Mouse (Mus musculus): ENCODE results near the gene Slc4a2.
A peak's percentile ranks its signal among the peaks of the same experiment; 100 is the strongest.

The Slc4a2 gene

GRCm38 (mm10) chr5:24426556-24427284 lies 3.1 kb downstream of the Slc4a2 start:
- DNase-seq (ENCODE audit: low read depth, low spot score): no peak

DNA sequence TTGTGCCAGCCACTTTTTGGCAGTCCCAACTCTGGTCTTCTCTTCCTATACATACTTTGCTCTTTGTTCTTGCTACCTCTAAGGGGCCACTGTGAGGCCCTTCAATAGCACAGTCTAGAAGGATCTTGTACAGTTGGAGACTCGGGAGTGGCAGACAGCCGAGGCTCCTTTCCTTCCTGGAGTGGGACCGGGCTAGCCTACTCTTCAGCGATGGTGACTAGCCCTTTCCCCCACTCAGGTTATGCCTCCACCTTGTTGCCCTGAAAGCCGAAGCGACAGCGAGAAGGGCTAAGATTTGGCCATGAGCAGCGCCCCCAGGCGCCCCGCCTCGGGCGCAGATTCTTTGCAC lies 3.6 kb downstream of the Slc4a2 start:
- DNase-seq (ENCODE audit: low read depth, low spot score): no peak

- DNase-seq (ENCODE audit: low read depth, low spot score): no peak
Observed at GRCm38 (mm10) chr5:24427981-24428402, 4.4 kb downstream of the Slc4a2 start.

- no peak for DNase-seq (ENCODE audit: low read depth, low spot score)
Observed at GRCm38 (mm10) chr5:24428596-24428995, 5.0 kb downstream of the Slc4a2 start.

DNA sequence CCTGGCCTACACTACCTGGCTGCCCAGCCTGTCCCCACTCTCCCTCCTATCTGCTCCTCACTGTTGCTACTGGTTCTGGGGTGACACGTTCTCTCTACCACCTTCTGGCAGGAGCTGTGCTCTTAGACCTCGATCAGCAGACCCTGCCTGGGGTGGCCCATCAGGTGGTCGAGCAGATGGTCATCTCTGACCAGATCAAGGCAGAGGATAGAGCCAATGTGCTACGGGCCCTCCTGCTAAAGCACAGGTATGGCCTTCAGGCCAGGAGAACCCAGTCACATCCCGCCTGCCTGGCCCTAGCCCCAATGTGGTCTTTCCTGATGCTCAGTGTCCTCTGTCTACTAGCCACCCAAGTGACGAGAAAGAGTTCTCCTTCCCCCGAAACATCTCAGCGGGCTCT lies 10.4 kb downstream of the Slc4a2 start:
- no peak for DNase-seq (ENCODE audit: low read depth, low spot score)

DNA sequence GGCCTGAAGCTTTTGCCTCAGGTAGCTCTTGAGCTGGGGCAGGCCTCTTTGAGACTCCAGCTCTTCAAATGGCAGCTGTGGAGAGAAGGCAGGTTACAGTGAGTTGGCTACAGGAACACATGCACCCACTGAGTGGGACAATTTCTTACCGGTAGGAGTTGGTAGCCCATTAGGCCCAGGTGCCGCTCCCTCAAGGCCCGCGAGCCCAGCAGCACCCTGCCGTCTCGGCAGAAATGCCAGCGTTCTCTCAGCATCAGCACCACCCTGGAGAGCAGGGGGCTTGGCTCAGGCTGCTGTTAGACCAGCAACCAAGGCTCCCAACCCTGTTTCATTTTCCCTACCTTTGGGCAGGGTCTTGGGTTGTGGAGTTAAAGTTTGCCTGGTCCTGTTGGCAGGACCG lies 17.6 kb downstream of the Slc4a2 start:
- no peak for DNase-seq (ENCODE audit: low read depth, low spot score)

DNA sequence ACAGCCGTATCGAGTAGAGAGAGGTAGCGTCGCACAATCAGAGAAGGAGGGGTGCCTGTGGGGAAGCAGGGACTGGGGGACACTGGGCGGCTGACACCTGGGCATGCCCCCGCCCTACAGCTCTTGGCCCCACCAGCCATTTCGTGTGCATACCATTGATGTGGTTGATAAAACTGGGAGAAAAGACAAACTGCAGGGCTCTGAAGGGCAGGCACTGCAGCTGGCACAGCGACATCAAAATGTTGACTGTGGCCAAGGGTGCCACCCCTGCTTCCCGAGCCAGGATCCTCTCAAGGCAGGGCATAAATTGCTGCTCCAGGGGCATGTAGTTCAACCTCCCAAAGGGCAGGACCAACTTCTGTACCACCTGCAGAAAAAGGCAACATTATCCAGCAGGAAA lies 18.4 kb downstream of the Slc4a2 start:
- DNase-seq (ENCODE audit: low read depth, low spot score): no peak

GRCm38 (mm10) chr5:24443204-24443603 lies 19.6 kb downstream of the Slc4a2 start:
- DNase-seq (ENCODE audit: low read depth, low spot score): no peak

DNA sequence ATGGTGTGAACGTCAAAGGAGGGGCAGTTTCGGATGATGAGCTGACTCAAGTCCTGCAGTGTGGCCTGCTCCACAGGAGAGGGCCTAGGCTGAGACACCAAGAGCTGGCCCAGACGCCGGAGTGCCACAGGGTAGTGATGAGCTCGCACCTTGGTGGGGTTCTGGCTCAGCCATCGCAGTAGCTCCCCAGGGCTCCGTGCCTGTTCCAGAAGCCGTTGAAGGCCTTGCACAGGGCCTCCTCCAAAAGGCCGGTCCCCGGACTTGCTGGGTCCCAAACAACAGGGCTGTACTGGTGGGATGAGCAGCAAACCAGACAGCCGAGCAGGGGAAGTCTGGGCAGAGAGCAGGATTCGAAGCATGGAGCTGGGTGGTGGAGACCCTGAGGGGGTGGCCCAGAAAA lies 20.3 kb downstream of the Slc4a2 start:
- no peak for DNase-seq (ENCODE audit: low read depth, low spot score)

- peak; percentile 87 for DNase-seq (ENCODE audit: low read depth, low spot score)
Observed at GRCm38 (mm10) chr5:24444746-24445427, 21.2 kb downstream of the Slc4a2 start, which contains the start of gene Fastk. TSS of gene Fastk (minus strand) at chr5:24445287.

GRCm38 (mm10) chr5:24445428-24446080 lies 21.9 kb downstream of the Slc4a2 start:
- no peak for DNase-seq (ENCODE audit: low read depth, low spot score)

DNA sequence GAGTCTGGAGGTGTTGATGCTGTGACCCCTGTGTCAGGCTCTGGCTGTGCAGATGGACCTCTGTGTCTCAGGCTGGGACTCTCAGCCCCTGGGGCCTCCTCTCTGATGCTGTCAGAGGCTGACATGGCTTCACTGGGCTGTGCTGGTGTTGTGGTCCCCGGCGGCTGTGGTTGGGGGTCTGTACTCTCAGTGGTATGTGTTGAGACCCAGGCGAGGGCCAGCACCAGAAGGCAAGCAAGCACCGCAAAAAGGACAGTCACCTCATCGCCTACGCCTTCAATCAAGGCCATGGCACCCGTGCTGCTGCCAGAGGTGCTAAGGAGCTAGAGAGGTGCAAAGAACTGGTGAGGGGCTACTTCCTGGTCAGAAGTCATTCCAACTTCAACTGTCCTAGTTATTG lies 23.0 kb downstream of the Slc4a2 start:
- DNase-seq (ENCODE audit: low read depth, low spot score): no peak

DNA sequence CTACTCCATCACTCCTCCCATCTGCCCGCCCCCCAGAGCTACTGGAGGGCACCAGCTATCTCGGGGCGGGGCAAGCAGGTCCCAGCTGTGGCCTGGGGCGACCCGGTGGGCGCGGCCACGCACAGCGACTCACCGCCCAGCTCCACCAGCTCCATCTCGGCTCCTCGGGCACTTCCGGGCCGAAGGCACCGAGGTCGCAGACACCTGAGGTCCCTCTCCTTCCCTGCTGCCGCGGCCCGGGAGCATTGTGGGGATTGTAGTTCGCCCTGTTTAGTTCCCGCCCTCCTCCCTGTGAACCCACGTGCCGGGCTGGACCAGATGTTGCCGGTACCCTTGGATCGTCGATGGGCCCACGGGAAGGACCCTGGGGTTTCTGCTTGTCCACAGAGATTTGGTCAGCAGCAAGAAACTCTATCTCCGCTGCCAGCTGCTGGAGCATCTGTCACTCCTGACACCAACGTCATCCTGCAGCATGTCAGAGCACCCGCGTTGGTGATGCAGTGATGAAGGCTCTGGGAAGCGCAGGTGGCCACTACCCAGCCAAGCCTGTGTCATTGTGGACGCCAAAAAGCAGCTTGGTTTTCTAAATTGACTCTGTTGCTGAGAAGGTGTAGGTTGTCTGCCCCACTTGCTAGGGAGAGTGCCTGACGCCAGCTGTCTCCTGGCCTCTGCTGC lies 24.1 kb downstream of the Slc4a2 start, which contains the start of gene Tmub1:
Gene Tmub1, minus strand, starts transcription at position 231 of the 675 bp plus-strand sequence.
- no peak for DNase-seq (ENCODE audit: low read depth, low spot score)

DNA sequence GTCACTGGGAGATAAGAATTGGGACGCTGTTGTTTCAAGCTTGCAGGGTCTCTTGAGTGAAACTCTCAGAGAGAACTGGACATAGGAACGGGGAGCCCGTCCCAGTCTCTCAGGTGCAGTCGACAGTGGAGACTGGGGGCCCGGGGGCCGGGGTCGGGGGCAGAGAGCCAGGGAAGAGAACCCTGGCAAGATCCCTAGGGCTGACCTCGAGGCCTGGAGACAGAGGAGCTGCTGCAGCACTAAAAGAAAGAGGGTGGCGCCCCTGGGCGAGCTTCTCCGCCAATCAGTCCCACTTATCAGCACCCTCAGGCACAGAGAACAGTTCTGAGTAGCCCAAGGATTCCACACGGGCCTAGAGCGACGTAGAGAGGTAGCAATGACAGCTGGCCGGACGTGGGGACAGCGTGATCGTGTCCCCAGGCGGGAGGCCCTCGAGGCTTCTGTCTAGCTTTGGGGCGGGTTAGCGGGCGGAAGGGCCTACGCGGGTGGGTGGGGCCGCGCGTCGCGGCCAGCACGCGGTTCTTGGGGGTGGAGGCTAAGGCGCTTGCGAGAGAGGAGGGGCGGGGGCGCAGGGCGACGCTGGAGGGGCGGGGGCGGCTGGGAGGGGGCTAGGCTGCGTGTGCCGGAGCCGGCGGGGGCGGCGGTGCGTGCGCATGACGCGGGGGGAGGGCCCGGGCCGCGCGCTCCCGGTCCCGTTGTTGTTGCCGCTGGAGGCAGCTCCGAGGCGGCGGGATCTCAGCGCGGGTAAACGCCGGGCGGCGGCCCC lies 27.8 kb downstream of the Slc4a2 start:
- DNase-seq (ENCODE audit: low read depth, low spot score): peak; percentile 69

DNA sequence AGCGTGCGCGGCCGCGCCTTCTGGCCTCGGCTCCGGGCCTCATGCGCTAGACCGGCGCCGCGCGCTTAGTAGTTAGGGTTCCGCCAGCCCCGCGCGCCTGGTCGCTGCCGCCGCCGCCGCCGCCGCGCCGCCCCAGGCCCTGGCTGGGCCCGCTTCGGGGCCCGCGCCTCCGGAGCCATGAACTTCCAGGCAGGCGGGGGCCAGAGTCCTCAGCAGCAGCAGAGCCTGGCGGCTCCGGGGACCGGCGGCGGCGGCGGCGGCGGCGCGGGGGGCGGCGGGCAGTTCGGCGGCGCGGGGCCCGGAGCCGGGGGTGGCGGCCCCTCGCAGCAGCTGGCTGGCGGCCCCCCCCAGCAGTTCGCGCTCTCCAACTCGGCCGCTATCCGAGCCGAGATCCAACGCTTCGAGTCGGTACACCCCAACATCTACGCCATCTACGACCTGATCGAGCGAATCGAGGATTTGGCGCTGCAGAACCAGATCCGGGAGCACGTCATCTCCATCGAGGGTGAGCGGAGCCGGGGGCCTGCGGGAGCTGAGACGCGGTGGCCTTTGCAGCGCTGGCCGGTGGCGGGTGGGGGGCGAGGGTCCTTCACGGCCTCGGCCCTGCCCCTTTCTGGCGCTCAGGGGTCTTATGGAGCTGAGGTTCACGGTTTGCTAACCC lies 28.5 kb downstream of the Slc4a2 start, which contains the start of gene Agap3:
Gene Agap3, plus strand, starts transcription at position 148 of the 661 bp plus-strand sequence.
- DNase-seq (ENCODE audit: low read depth, low spot score): no peak

DNA sequence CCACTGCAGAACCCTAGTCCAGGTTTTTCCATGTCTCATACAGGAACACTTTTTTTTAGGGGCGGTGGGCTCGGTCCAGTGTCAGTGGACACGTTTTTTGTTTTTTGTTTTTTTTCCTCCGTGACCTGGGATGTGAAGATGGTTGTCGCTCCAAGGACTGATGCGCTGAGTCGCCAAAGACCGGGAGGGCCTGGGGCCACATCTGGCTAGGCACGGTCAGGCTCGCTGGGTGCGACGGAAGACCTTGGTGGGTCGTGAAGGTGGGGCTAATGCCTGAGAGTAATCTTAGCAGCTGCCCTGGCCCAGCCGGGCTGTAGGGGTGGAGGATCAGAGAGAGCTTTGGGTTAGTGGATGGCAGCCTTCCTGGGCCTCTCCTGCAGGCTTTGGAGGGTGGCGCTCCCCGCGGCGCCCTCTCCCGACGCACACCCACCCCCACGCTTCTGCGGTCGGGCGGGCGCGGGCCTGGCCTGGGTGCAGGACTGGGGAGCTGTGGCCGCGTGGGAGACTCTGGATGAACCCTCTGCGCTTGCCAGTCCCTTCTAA lies 29.1 kb downstream of the Slc4a2 start:
- no peak for DNase-seq (ENCODE audit: low read depth, low spot score)

DNA sequence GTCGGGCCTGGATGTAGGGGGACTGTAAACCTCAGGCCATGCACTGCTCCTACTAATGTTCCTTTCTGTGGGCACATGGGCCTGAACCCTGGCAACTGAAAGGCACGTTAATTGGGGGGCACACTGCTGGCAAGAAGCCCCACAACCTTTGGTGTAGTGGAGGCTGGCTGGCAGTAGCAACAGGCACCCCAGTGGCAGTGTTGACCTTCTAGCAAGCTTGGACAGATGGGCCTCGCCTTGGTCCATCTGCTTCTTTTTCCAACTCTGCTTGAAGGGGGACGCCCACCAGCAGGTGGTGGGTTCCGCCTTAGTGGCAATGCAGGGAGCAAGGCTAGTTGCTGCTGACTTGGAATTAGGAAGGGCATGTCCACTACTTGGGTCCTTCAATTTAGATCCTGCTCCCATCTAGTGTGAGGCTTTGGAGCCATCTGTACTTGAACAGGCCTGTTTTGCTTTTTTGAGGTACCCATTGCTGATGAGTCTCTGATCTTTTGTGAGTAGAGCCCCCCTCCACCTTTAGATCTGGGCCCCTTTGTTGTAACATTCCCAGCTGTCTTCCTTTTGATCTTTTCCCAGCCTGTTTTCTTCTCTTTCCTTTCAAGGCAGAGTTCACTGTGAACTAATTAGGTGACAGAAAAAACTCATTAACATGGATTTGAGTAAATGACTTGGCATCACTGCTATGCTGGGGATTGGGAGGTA lies 29.8 kb downstream of the Slc4a2 start:
- no peak for DNase-seq (ENCODE audit: low read depth, low spot score)

GRCm38 (mm10) chr5:24453985-24454303 lies 30.3 kb downstream of the Slc4a2 start:
- DNase-seq (ENCODE audit: low read depth, low spot score): no peak

GRCm38 (mm10) chr5:24455076-24455475 lies 31.4 kb downstream of the Slc4a2 start:
- DNase-seq (ENCODE audit: low read depth, low spot score): no peak

DNA sequence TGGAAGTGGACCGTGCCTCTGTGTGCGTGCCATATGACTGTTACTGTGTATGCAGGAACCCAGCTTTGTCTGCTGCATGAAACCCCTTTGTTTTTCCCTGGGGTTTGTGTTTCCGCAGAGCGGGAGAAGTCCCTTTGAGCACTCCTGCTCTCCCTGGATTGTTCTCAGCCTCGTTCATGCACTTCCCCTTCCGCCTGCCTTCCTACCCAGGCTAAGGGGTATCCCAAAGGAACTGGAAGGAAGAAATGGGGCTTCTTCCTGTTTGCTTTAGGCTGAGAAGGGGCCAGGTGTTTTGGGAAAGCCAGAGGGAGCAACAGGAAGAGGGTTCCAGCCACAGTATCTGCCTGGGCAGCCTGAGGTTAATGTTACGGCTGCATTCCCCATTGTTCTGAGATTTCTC lies 32.0 kb downstream of the Slc4a2 start:
- no peak for DNase-seq (ENCODE audit: low read depth, low spot score)
